Mouse (Mus musculus) retina, postnatal 1 day (tissue): ENCODE results near the gene Hs6st3.
A peak's percentile ranks its signal among the peaks of the same experiment; 100 is the strongest.
"Not testable (repeated sequence)": the region's sequence is repeated elsewhere in the genome, so short reads cannot be mapped to it uniquely, and the experiment has no call there.

Source experiments
- DNase-seq: peaks from one replicate; pipeline ENCODE4 v3.0.0-alpha.2; 2012

The Hs6st3 gene

GRCm38 (mm10) chr14:119250353-119250752 lies 112.2 kb downstream of the Hs6st3 start:
- no peak for DNase-seq

DNA sequence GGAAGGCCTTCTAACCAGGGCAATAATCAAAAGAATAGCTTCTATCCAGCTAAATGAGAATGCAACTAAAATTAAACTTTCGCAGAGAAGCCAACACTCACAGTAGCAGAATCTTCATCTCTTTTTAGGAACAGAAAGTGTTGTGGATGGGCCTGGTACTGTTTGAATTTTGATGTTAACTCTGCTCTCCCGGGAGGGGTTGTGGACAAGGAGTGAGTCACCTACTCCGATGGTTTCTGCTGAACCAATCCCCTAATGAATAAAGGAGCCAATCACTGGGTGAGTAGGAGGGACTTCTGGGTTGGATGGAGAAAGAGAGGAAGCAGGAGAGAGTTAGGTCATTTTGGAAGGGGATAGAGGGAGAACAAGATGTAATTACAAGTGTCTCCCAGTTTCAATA lies 117.3 kb downstream of the Hs6st3 start:
- no peak for DNase-seq

- DNase-seq = no peak
Observed at GRCm38 (mm10) chr14:119257072-119257471, 118.9 kb downstream of the Hs6st3 start.

GRCm38 (mm10) chr14:119260176-119260962 lies 122.2 kb downstream of the Hs6st3 start:
- DNase-seq = no peak

- no peak for DNase-seq
Observed at GRCm38 (mm10) chr14:119266334-119266733, 128.2 kb downstream of the Hs6st3 start.

GRCm38 (mm10) chr14:119273088-119273487 lies 134.9 kb downstream of the Hs6st3 start:
- no peak for DNase-seq

GRCm38 (mm10) chr14:119278156-119278555 lies 140.0 kb downstream of the Hs6st3 start:
- not testable (repeated sequence) for DNase-seq

- no peak for DNase-seq
Observed at GRCm38 (mm10) chr14:119283951-119284350, 145.8 kb downstream of the Hs6st3 start.

- DNase-seq = no peak
Observed at GRCm38 (mm10) chr14:119289668-119290067, 151.5 kb downstream of the Hs6st3 start.

GRCm38 (mm10) chr14:119294071-119294470 lies 155.9 kb downstream of the Hs6st3 start:
- DNase-seq = no peak

DNA sequence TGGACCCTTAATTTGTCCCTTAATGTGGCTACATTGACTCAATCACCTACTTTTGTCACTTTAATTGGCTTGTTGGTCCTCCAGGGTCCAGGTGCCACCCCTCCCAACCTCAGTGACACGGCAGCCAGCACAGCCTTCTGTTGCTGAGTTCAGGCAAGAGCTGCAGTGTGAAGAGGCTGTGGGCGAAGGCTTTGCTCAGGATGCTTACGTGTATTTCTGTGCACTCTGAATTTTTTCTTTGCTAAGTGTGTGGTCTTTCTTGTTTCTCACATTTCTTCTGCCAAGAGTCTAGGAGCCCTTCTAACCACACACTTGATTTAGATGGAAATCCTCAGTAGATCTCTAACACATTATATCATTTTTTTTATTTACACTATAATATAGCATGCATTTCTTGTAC lies 168.3 kb downstream of the Hs6st3 start:
- no peak for DNase-seq

DNA sequence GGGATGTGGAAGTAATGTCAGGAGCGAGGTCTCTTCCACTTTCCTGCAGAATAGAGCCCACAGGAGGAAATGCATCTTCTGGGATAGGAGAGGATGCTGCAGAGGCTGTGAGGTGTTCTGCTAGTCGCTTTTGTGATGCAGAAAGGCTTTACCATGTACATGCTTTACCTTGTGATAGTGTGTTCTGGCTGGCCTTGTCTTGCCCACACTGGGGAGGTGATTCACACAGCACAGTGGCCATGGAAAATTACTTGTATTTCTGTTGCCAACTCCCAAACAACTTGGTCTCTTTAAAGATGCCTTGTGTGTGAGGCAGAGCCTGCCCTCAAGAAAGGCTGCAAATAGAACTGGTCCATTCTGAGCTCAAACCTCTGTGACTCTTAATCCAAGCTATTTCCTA lies 180.2 kb downstream of the Hs6st3 start:
- no peak for DNase-seq

DNA sequence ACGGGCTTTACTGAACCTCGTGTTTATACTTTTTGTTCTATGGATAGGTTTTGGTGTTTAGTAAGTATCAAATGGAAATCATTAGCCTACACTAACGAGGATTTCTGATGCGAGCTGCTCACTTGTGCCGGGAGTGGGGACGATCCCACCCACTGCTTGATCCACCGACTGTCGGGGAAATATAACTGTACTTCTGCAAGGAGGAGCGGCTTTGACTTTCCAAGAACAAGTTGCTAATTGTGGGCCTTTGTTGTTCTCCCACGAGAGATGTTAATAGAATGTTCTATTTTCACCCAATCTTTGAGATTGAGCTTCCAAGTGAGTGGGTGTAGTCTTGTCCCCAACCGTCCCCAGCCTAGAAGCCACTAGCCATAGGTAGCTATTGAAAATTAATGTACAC lies 209.1 kb downstream of the Hs6st3 start:
- no peak for DNase-seq

GRCm38 (mm10) chr14:119361414-119361813 lies 223.3 kb downstream of the Hs6st3 start:
- no peak for DNase-seq

DNA sequence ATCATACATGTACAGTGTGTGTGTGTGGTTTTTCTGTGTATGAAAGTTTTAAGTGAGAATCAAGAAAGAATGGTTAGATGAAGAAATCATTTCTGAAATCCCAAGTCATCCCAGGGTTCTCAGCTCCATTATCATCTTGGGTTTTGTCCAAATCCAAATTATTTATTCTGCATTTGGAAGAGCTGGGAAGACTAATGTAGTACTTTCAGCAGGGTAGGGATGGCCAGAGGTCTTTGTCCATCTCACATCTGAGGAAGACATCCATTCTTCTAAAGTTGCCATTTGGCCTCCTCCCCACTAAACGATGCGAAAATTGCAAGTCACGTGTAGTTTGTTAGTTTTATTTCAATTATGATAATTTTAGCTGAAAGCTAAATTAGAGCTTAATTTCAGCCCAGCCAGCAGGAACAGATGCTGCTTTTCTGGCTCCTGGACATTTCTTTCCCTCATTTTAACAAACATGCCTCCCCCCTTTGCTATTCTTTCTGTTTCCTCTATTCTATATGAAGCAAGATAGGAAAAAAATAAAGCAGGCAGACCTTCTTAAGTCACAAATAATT lies 229.8 kb downstream of the Hs6st3 start:
- no peak for DNase-seq

GRCm38 (mm10) chr14:119369274-119369673 lies 231.1 kb downstream of the Hs6st3 start:
- DNase-seq = no peak

- peak; percentile 63 for DNase-seq
Observed at GRCm38 (mm10) chr14:119370013-119370412, 231.9 kb downstream of the Hs6st3 start.

DNA sequence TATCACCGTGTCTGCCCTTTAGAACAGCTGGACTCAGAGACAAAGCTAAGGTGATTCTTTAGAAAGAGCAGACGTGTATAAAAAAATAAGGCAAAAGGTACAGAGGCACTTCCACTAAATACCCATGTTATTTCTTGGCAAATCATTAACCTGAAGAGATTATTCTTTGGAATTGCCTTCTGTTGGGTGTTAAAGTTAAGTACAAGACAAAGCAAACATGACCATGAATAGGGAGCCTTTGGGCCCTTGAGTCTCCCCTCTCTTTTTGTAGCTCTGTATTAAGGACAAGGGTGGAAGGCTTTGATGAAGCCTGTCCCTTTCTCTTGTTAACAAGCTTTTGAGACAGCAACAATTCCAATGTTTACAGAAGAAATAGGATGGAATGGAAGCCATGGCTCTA lies 241.2 kb downstream of the Hs6st3 start:
- no peak for DNase-seq

DNA sequence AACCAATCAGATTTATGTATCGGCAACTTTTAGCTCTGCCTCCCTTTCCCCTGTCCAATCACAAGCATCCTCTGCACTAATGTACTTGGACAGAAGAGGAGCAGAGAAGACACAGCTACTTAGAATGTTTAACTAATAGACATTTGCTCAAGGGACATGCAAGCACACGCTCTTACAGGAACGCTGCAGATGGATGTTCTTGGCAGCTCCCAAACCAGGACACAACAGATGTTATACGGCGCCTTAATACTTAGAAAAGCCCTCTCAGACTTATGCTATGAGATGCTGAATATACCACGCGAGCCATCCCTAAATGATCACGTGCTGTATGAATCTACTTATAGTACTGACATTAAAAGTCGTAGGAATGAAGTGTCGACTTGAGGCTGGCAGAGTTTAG lies 263.5 kb downstream of the Hs6st3 start:
- no peak for DNase-seq

GRCm38 (mm10) chr14:119409334-119410050 lies 271.4 kb downstream of the Hs6st3 start:
- DNase-seq = peak; percentile 73

- DNase-seq = no peak
Observed at GRCm38 (mm10) chr14:119422894-119423293, 284.8 kb downstream of the Hs6st3 start.

DNA sequence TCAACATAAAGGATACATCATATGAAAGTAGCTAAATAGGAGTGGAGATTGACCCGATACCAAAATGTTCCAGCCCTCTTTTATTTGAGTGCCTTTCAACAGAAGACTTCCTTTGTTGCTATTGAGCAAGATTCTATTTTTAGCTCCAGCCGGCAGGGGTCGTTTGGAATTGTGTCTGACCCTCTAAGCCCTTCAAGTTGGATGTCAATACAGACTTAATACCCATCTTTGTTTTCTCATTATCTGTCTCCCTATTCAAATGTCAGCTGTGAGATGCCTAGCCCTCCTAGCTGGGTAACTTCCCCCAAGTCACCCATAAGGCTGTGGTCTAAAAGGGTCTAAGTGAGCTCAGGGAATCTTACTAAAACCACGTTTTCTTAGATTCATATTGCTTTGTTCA lies 312.3 kb downstream of the Hs6st3 start:
- peak; percentile 69 for DNase-seq

DNA sequence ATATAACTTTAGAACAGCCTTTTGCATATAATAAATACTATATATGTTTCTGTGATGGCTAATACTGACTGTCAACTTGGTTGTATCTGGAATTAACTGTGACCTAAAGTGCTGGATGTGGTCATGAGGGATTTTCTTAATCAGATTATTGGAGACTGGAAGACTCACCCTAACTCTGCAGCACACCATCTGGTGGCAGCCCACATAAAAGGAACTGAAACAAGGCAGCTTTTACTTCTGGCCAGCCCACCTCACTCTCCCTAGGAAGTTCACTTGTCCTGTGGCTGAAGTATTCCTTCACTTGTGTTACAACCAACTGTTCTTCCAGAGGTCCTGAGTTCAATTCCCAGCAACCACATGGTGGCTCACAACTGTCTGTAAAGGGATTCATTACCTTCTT lies 313.5 kb downstream of the Hs6st3 start:
- peak; percentile 70 for DNase-seq

DNA sequence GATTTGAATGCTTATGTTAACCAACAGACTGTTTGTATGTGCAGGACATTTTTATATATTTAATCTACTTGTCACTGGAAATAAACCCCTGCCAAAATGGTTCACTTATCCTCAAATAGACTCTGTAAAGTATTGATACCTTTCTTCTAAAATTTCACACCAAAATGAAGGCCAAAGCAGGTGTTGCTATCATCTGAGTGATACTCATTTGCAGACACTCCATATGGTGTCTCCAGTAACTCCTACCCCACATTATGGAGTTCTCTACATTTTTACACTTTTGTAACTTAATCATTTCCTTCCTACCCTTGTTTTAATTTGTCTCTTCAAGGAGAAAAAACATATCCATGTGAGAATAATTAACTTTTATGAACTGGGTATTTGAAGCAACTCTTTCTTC lies 314.2 kb downstream of the Hs6st3 start:
- no peak for DNase-seq
